Mouse (Mus musculus) cerebellum, adult 18-20 months (tissue): ENCODE measurements at regions not wholly inside any gene's neighbourhood (a gene's known extent, or its start where the extent isn't known, plus 50 kb on each side); places are given as distances from the start of the nearest gene placed in this dataset.
"Not testable (repeated sequence)": the region's sequence is repeated elsewhere in the genome, so short reads cannot be mapped to it uniquely, and the experiment has no call there.

Experiments used
- DNase-seq, 2 experiments: peaks; one replicate each; pipeline ENCODE4 v3.0.0; 2021

- peak; percentile 86 to 94 for DNase-seq
Observed at GRCm38 (mm10) chr17:16951092-16952016, 112.6 kb upstream of the Zfp960 start.

- not testable (repeated sequence) for DNase-seq
Observed at GRCm38 (mm10) chr17:16952146-16952545, 111.8 kb upstream of the Zfp960 start.

GRCm38 (mm10) chr17:16997241-16997640 is 66.7 kb upstream of the Zfp960 start:
- not testable (repeated sequence) for DNase-seq

- peak; percentile 75 to 91 for DNase-seq
Observed at GRCm38 (mm10) chr17:17004632-17005265, 59.2 kb upstream of the Zfp960 start.

- DNase-seq = peak; percentile 2 to 29
Observed at GRCm38 (mm10) chr17:17005267-17005666, 58.6 kb upstream of the Zfp960 start.
